Mouse (Mus musculus): ENCODE results near the gene Samd4b. TPM values are rescaled to one million over a fixed set of nuclear protein-coding genes. Genes with fewer than 3 reads are reported as not detected.

The Samd4b gene
- polyA plus RNA-seq, 2 experiments, result 4.5 to 12.0 TPM

DNA sequence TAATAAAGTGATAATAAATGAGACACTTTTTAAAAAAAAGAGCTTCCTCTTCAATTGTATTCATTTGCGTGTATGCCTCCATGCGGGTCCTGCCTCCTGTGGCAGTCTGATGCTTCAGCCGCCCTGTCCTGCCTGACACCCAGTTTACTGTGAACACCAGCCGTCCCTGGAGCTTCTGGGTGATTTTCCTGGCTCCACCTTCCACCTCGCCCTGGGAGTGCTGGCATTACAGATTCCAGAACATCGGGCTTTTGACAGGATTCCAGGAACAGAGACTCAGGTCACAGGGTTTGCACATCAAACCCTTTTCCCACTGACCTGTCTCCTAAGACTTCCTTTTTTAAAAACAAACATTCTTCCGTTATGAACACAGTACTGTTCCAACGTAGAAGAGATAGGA, 39.6 kb upstream of the Samd4b start:
- no peak overlapping the region for H3K27ac ChIP-seq
- WGBS (ENCODE audit: insufficient replicate concordance), result 11% methylated on average over 8 of the region's 8 CpGs
- TF ChIP-seq CTCF (IDR thresholded peaks at IDR 0.05; ENCODE audit: low read depth) (no peak), EP300 (IDR thresholded peaks at IDR 0.05; ENCODE audit: low read depth) (no peak)

DNA sequence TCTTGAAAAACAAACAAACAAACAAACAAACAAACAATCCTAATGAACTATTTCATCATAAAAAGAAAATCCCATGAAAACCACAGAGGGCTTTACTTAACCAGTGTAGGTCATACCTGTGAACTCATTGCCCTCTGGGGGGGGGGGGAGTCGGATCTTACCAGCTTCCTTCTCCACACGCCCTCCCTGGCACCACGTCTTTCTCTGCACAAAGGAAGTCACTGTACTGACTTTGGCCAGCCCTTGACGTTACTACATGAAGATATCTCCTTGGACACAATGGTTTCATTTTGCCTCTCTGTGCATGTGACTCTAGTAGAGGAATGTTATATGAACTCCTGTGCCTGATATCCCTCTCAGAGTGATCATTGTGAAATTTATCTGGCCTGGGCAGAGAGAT, 36.2 kb upstream of the Samd4b start:
- no peak overlapping the region for H3K9ac ChIP-seq (replicated peaks)
- no peak for ATAC-seq (ENCODE audit: insufficient read depth)
- H3K4me2 ChIP-seq (ENCODE audit: low read depth), result no peak overlapping the region
- peaks cover 21% of the 10 kb centered on the region for H3K27me3 ChIP-seq (ENCODE audit: control insufficient read depth, insufficient read depth, low read length)
- H3K36me3 ChIP-seq (replicated peaks; ENCODE audit: control insufficient read depth, insufficient read depth, low read depth), result no peaks in the 10 kb centered on the region
- 22% methylated on average over 4 of the region's 4 CpGs for WGBS (ENCODE audit: insufficient replicate concordance)
- TF ChIP-seq EP300 (IDR thresholded peaks at IDR 0.05; ENCODE audit: low read depth) (no peak), CTCF (IDR thresholded peaks at IDR 0.05; ENCODE audit: low read depth) (no peak)
- DNase-seq (ENCODE audit: low read depth in 3 of 3, low spot score in 3 of 3), result no peak
- no peak overlapping the region for H3K27ac ChIP-seq
- no peak overlapping the region for H3K4me3 ChIP-seq (ENCODE audit: insufficient read depth in 1 of 2, low read depth in 2 of 2, low read length in 2 of 2)
- no peaks in the 10 kb centered on the region for H3K4me1 ChIP-seq (replicated peaks; ENCODE audit: control insufficient read depth in 2 of 2, insufficient read depth in 2 of 2, low read length in 1 of 2)
- no peaks in the 10 kb centered on the region for H3K9me3 ChIP-seq (ENCODE audit: control insufficient read depth, low read length)

More for the DNA sequence above, 39.6 kb upstream of the Samd4b start:
- DNase-seq (ENCODE audit: low read depth in 3 of 3, low spot score in 3 of 3) (no peak), ATAC-seq (ENCODE audit: insufficient read depth) (no peak)
- Histone ChIP-seq H3K27me3 (ENCODE audit: control insufficient read depth, insufficient read depth, low read length) (no peaks in the 10 kb centered on the region), H3K9ac (replicated peaks) (no peak overlapping the region), H3K4me2 (ENCODE audit: low read depth) (no peak overlapping the region), H3K4me3 (ENCODE audit: insufficient read depth in 1 of 2, low read depth in 2 of 2, low read length in 2 of 2) (no peak overlapping the region), H3K9me3 (ENCODE audit: control insufficient read depth, low read length) (no peaks in the 10 kb centered on the region), H3K36me3 (replicated peaks; ENCODE audit: control insufficient read depth, insufficient read depth, low read depth) (no peaks in the 10 kb centered on the region), H3K4me1 (replicated peaks; ENCODE audit: control insufficient read depth in 2 of 2, insufficient read depth in 2 of 2, low read length in 1 of 2) (no peaks in the 10 kb centered on the region)

DNA sequence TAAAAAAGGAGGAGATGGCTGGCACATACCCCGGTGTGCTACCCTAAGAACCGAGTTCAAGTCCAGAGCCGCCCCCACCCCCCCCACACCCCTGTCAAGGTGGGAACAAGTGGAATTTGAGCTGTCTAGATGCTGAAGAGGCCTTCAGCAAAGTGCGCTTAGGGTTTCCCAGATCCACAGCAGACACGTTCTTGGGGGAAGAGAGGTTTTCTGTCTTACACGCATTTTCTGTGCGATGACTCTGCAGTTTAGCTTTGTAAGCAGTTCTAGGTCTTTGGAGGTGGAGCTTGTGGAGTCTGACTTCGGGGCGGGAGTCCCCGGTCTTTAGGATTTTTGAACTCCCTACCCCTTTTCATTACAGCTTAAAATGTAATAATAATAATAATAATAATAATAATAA, 33.1 kb upstream of the Samd4b start, which contains the start of gene Acp7:
Gene Acp7 (minus strand): TSS at position 260 of the 400 bp plus-strand sequence.
- H3K4me3 ChIP-seq (ENCODE audit: insufficient read depth in 1 of 2, low read depth in 2 of 2, low read length in 2 of 2), result no peak within 1 kb of the TSS
- no peaks in the 10 kb centered on the region for H3K4me1 ChIP-seq (replicated peaks; ENCODE audit: control insufficient read depth in 2 of 2, insufficient read depth in 2 of 2, low read length in 1 of 2)
- WGBS (ENCODE audit: insufficient replicate concordance), result 19% methylated on average over 10 of the region's 10 CpGs
- H3K27ac ChIP-seq, result no peak within 1 kb of the TSS
- no peak within 1 kb of the TSS for H3K9ac ChIP-seq (replicated peaks)
- DNase-seq (ENCODE audit: low read depth in 3 of 3, low spot score in 3 of 3), result no peak
- H3K36me3 ChIP-seq (replicated peaks; ENCODE audit: control insufficient read depth, insufficient read depth, low read depth), result no peaks in the 10 kb centered on the region
- TF ChIP-seq EP300 (IDR thresholded peaks at IDR 0.05; ENCODE audit: low read depth) (no peak), CTCF (IDR thresholded peaks at IDR 0.05; ENCODE audit: low read depth) (no peak)
- H3K27me3 ChIP-seq (ENCODE audit: control insufficient read depth, insufficient read depth, low read length), result peaks cover 23% of the 10 kb centered on the region
- H3K9me3 ChIP-seq (ENCODE audit: control insufficient read depth, low read length), result no peaks in the 10 kb centered on the region
- no peak within 1 kb of the TSS for H3K4me2 ChIP-seq (ENCODE audit: low read depth)
- no peak for ATAC-seq (ENCODE audit: insufficient read depth)

DNA sequence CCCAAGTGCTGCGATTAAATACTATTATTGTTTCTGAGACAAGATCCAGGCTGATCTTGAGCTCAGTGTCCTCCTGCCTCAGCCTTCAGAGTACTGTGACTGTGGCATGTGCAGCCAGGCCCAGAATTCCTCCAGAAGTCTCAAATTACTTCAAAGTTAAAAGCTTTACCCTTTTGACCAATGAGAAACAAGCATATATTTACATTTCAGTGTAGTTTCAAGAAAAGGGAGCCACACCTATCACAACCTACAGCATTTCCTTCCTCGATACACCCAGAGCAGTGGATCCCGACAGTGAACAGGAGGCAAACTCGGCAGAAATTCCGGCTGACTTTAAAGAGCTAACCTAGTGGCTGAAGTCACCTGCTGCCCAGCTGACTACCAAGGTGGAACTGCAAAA, 26.8 kb upstream of the Samd4b start:
- Histone ChIP-seq H3K4me1 (replicated peaks; ENCODE audit: control insufficient read depth in 2 of 2, insufficient read depth in 2 of 2, low read length in 1 of 2) (no peaks in the 10 kb centered on the region), H3K27me3 (ENCODE audit: control insufficient read depth, insufficient read depth, low read length) (peaks cover 5% of the 10 kb centered on the region), H3K9me3 (ENCODE audit: control insufficient read depth, low read length) (no peaks in the 10 kb centered on the region), H3K4me2 (ENCODE audit: low read depth) (no peak overlapping the region), H3K4me3 (ENCODE audit: insufficient read depth in 1 of 2, low read depth in 2 of 2, low read length in 2 of 2) (no peak overlapping the region), H3K36me3 (replicated peaks; ENCODE audit: control insufficient read depth, insufficient read depth, low read depth) (no peaks in the 10 kb centered on the region), H3K9ac (replicated peaks) (no peak overlapping the region), H3K27ac (no peak overlapping the region)
- TF ChIP-seq EP300 (IDR thresholded peaks at IDR 0.05; ENCODE audit: low read depth) (no peak), CTCF (IDR thresholded peaks at IDR 0.05; ENCODE audit: low read depth) (no peak)
- DNase-seq (ENCODE audit: low read depth in 3 of 3, low spot score in 3 of 3), result no peak
- WGBS (ENCODE audit: insufficient replicate concordance), result 48% methylated on average over 5 of the region's 5 CpGs
- no peak for ATAC-seq (ENCODE audit: insufficient read depth)

DNA sequence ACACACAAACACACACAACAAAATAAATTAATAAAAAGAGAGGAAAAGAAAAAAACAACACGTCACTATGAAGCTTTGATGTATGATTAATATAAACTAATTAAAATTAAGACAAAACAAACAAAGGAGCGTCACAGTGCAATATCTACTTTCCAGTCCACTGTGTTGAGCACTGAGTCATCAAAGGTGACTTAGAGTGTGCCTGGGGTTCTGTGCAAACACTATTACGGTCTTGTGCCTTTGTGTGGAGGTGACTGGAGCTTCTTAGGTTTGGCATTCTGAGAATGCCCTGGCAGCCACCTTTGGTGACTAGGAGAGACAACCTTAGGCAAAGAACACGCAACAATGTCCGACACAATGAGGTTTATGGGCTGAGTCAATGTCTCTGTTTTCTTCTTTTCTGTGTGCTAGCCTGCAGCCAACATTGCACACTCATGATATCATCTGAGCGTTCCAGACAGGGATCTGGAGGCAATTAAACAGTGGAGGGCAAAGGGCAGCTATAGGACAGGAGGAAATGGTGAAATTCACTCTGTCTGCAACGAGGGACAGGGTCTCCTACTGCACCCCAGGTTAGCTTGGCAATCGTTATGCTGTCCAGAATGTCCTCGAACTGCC, 21.3 kb upstream of the Samd4b start:
- WGBS (ENCODE audit: insufficient replicate concordance), result 54% methylated on average over 9 of the region's 9 CpGs
- no peaks in the 10 kb centered on the region for H3K9me3 ChIP-seq (ENCODE audit: control insufficient read depth, low read length)
- DNase-seq (ENCODE audit: low read depth in 3 of 3, low spot score in 3 of 3), result no peak
- no peak overlapping the region for H3K4me2 ChIP-seq (ENCODE audit: low read depth)
- no peak overlapping the region for H3K4me3 ChIP-seq (ENCODE audit: insufficient read depth in 1 of 2, low read depth in 2 of 2, low read length in 2 of 2)
- no peak overlapping the region for H3K9ac ChIP-seq (replicated peaks)
- no peak overlapping the region for H3K27ac ChIP-seq
- no peaks in the 10 kb centered on the region for H3K36me3 ChIP-seq (replicated peaks; ENCODE audit: control insufficient read depth, insufficient read depth, low read depth)
- no peak for TF ChIP-seq EP300 (IDR thresholded peaks at IDR 0.05; ENCODE audit: low read depth)
- TF ChIP-seq CTCF (IDR thresholded peaks at IDR 0.05; ENCODE audit: low read depth), result no peak
- H3K27me3 ChIP-seq (ENCODE audit: control insufficient read depth, insufficient read depth, low read length), result no peaks in the 10 kb centered on the region
- H3K4me1 ChIP-seq (replicated peaks; ENCODE audit: control insufficient read depth in 2 of 2, insufficient read depth in 2 of 2, low read length in 1 of 2), result no peaks in the 10 kb centered on the region
- no peak for ATAC-seq (ENCODE audit: insufficient read depth)
